Mouse (Mus musculus): Measurements from ENCODE around the gene Lrrc41.

GRCm38 (mm10) chr4:116127956-116128355 is 52.9 kb downstream of the Lrrc41 start:
- TF ChIP-seq POLR2A (IDR thresholded peaks at IDR 0.05; ENCODE audit: borderline replicate concordance, extremely low read depth, insufficient read depth, insufficient read length, poor library complexity, severe bottlenecking) (no peak), CTCF (IDR thresholded peaks at IDR 0.05; ENCODE audit: borderline replicate concordance, extremely low read depth, insufficient read depth, insufficient read length) (no peak)
